Mouse (Mus musculus): Measurements from ENCODE around the gene Trmo. TPM values are rescaled to one million over a fixed set of nuclear protein-coding genes. Genes with fewer than 3 reads are reported as not detected.

Gene Trmo
- polyA plus RNA-seq, 1 experiment from 2014 or later: 10.0 TPM

DNA sequence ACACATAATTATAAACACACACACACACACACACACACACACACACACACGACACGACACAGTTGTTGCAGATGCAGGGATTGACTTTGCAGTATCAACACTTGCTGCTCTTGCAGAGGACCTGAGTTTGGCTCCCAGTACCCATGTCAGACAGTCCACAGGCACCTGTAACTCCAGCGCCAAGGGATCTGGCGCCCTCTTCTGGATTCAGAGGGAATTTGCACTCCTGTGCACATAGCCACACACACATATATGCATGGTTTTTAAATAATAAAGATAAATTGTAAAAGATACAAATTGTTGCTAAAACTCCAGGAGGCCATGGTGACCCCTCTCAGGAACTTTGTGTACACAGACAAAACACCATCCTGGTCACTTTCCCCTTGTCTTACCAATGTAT lies 20.2 kb downstream of the Trmo start:
- Histone ChIP-seq H3K9me3 (no peaks in the 10 kb centered on the region), H3K9ac (no peak overlapping the region), H3K4me2 (no peak overlapping the region), H3K27me3 (replicated peaks) (peaks cover 11% of the 10 kb centered on the region), H3K4me1 (0 out of 2 replicates have a peak, but pooled peaks cover 3% of the 10 kb centered on the region), H3K27ac (no peak overlapping the region), H3K4me3 (replicated peaks) (no peak overlapping the region), H3K36me3 (no peaks in the 10 kb centered on the region)
- no peak for ATAC-seq (ENCODE audit: insufficient read depth, low FRiP score, low read depth)
- 62% methylated on average over 4 of the region's 4 CpGs for WGBS

DNA sequence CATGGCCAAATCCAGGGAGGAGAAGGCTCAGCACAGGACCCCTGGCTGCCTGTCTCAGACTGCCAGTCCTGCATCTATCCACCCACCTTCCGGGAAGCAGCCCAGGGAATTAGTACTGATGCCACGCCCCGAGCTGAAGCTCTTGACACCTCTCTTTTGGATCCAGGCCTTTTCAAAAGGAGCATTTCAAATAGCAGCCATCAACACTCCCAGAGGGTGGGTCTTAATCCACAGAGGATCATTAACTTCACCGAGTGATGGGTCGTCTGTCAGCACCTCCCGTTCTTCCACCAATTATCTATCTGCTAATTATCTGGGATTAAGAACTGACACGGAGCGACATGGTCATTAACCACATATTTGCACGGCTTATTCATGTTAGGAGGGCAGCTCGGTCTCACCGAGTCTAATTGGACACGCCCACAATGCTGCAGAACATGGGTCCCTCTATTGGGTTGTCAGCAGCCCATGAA lies 21.7 kb downstream of the Trmo start:
- H3K9me3 ChIP-seq: no peaks in the 10 kb centered on the region
- peaks cover 11% of the 10 kb centered on the region for H3K27me3 ChIP-seq (replicated peaks)
- ATAC-seq (ENCODE audit: insufficient read depth, low FRiP score, low read depth): no peak
- no peak overlapping the region for H3K4me3 ChIP-seq (replicated peaks)
- H3K9ac ChIP-seq: no peak overlapping the region
- H3K27ac ChIP-seq: no peak overlapping the region
- no peaks in the 10 kb centered on the region for H3K36me3 ChIP-seq
- H3K4me1 ChIP-seq: 0 out of 2 replicates have a peak, but pooled peaks cover 3% of the 10 kb centered on the region
- H3K4me2 ChIP-seq: no peak overlapping the region
- 16% methylated on average over 12 of the region's 12 CpGs for WGBS

DNA sequence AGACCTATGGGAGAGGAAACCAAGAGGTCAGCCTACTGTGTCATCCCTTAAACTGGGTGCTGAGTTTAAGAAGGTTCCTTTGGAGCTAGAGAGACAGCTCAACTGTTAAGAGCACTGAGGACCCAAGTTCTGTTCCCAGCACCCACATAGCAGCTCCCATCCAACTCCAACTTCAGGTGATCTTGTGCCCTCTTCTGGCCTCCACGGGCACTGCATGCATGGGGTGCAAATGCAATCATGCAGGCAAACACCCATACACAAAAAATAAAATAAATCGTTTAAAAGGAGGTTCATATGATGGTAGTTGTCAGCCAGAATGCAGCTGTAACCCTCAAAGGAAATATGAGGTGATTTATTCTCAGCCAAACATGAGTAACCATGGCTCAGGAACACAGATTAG lies 24.9 kb downstream of the Trmo start:
- WGBS: 71% methylated on average over 2 of the region's 2 CpGs
- Histone ChIP-seq H3K4me3 (replicated peaks) (no peak overlapping the region), H3K4me1 (no peaks in the 10 kb centered on the region), H3K27ac (no peak overlapping the region), H3K36me3 (no peaks in the 10 kb centered on the region), H3K9me3 (no peaks in the 10 kb centered on the region), H3K27me3 (replicated peaks) (peaks cover 11% of the 10 kb centered on the region), H3K4me2 (no peak overlapping the region), H3K9ac (no peak overlapping the region)
- ATAC-seq (ENCODE audit: insufficient read depth, low FRiP score, low read depth): no peak

DNA sequence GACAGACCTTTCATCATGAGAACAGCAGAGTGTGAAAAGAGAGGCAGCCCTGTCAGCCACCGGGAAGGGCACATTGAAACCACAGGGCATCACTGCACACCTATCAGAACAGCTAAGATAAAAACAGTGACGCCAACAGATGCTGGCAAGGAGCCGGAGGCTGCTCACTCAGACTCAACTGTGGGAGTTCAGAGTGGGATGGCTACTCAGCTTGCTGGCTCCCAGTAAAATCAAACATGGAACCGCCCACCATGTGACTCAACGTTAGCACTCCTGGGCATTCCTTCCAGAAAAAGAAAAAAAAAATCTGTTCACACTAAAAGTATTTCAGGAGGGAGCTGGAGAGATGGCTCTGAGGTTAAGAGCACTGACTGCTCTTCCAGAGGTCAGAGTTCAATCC lies 28.0 kb downstream of the Trmo start:
- Histone ChIP-seq H3K9me3 (no peaks in the 10 kb centered on the region), H3K4me2 (no peak overlapping the region), H3K27ac (no peak overlapping the region), H3K4me3 (replicated peaks) (no peak overlapping the region), H3K36me3 (no peaks in the 10 kb centered on the region), H3K4me1 (no peaks in the 10 kb centered on the region), H3K27me3 (replicated peaks) (peaks cover 3% of the 10 kb centered on the region; the same call in 1 of the 2 replicates), H3K9ac (no peak overlapping the region)
- ATAC-seq (ENCODE audit: insufficient read depth, low FRiP score, low read depth): no peak
- 62% methylated on average over 5 of the region's 5 CpGs for WGBS

DNA sequence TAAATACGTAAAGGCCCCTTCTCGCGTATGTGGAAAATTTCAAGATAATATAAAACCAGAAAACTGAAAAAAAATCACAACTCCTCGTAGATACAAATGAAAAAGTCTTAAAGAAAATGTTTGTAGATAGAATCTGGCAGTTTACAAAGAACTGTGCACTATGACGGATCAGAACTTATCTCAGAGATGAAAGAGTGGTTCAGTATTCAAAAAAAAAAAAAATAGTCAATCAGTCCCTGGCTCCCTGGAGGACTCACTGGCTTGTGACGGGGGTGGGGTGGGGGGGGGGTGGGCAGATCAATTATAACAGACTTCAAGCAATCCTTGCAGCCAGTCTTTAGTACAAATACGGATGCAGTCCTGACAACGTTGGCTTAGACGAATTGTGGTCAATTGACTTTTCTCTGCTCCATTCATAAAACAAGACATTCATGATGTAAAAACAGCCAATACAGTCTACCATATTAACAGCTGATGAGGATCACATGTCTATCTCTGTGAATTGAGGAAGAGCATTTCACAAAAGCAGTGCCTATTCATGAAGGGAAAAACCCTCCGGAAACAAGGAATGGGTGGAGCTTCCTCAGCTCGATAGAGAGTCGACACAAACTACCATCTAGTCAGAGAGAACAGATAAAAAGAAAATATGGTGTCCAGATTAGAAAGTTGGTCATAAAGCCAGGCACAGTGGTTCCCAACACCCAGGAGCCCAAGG lies 29.5 kb downstream of the Trmo start:
- WGBS: 59% methylated on average over 12 of the region's 12 CpGs
- no peak overlapping the region for H3K27ac ChIP-seq
- no peak for ATAC-seq (ENCODE audit: insufficient read depth, low FRiP score, low read depth)
- no peak overlapping the region for H3K4me3 ChIP-seq (replicated peaks)
- no peaks in the 10 kb centered on the region for H3K36me3 ChIP-seq
- H3K9me3 ChIP-seq: no peaks in the 10 kb centered on the region
- H3K27me3 ChIP-seq (replicated peaks): peaks cover 7% of the 10 kb centered on the region; the same call in 1 of the 2 replicates
- H3K9ac ChIP-seq: no peak overlapping the region
- no peak overlapping the region for H3K4me2 ChIP-seq
- no peaks in the 10 kb centered on the region for H3K4me1 ChIP-seq

DNA sequence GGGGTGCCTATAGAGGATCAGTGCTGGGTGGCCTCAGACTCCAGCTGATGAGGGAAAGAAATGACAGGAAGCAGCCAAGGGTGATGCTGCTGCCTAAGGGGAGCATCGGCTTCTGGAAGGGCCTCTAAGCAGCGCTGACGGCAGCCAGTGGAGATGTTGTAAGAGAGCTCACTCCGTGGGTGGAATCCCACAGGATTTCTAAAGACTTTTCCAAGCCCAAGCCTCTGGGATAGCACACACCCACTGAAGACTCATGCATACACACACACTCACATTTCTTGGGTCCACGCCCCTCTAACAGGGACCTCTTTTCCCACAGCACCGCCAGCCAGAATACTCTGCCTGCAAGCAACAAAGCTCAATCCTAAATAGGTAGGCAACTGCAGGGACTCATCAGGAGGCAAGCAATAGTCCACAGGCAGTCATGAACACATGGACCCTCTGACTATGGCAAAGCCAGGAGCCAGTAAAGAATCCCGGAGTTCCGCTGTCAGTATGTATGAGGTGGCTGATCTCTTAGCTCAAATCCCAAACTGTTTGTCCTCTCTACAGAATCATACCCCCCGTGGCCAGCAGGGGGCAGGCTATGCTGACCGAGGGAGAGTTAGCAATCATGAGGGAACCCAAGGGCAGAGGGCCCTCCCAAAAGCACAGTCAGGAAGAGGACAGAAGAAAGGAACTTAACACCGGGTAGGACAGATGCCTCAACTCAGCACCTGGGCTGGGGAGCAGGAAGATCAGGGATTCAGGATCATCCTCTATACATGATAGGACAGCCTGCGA lies 32.7 kb downstream of the Trmo start:
- Histone ChIP-seq H3K4me1 (no peaks in the 10 kb centered on the region), H3K4me3 (replicated peaks) (no peak overlapping the region), H3K27ac (no peak overlapping the region), H3K27me3 (replicated peaks) (peaks cover 20% of the 10 kb centered on the region), H3K36me3 (no peaks in the 10 kb centered on the region), H3K4me2 (no peak overlapping the region), H3K9ac (no peak overlapping the region), H3K9me3 (no peaks in the 10 kb centered on the region)
- ATAC-seq (ENCODE audit: insufficient read depth, low FRiP score, low read depth): no peak
- 48% methylated on average over 12 of the region's 12 CpGs for WGBS

DNA sequence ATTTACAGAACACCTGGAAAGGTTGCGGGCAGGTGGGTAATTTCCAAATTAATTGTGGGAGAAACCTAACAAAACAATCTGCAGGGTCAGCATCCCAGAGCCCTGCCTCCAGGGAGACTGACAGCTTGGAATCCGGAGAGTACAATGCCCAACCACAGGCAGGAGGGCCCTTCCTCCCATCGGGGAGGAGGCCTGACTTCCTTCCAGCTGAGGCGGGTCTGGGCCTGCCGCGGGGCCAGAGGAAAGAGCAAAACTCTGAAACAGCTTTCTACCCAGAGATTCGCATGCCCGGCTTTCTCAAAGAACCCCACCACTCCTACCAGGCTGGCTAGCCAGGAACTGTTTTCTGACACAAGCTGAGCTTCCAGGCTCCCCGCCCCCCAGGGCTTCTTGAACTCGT lies 36.2 kb downstream of the Trmo start:
- H3K4me2 ChIP-seq: no peak overlapping the region
- no peak overlapping the region for H3K27ac ChIP-seq
- H3K36me3 ChIP-seq: no peaks in the 10 kb centered on the region
- H3K4me3 ChIP-seq (replicated peaks): no peak overlapping the region
- H3K9ac ChIP-seq: no peak overlapping the region
- H3K4me1 ChIP-seq: no peaks in the 10 kb centered on the region
- no peaks in the 10 kb centered on the region for H3K9me3 ChIP-seq
- WGBS: 15% methylated on average over 10 of the region's 10 CpGs
- no peak for ATAC-seq (ENCODE audit: insufficient read depth, low FRiP score, low read depth)
- H3K27me3 ChIP-seq (replicated peaks): peaks cover 49% of the 10 kb centered on the region

DNA sequence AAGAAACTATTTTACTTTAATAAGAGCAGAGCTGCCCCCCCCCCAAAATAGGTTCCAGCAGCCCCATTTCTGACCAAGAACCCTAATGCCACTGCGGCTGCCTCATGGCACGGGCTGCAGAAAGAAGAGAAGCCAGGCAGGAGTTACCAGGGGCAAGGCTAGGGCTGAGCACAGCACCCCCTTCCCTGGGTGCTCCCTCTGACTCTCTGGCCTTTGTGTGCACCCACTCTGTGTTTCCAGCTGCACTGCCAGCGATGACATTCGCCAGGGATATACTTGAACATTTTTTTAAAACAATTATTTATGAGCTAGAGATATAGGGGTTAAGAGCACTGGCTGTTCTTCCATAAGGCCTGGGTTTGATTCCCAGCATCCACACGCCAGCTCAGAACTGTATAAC lies 39.7 kb downstream of the Trmo start:
- no peak overlapping the region for H3K27ac ChIP-seq
- ATAC-seq (ENCODE audit: insufficient read depth, low FRiP score, low read depth): no peak
- peaks cover 70% of the 10 kb centered on the region for H3K27me3 ChIP-seq (replicated peaks)
- H3K4me3 ChIP-seq (replicated peaks): no peak overlapping the region
- H3K9me3 ChIP-seq: no peaks in the 10 kb centered on the region
- H3K4me1 ChIP-seq: 0 out of 2 replicates have a peak, but pooled peaks cover 6% of the 10 kb centered on the region
- WGBS: 58% methylated on average over 5 of the region's 5 CpGs
- no peak overlapping the region for H3K9ac ChIP-seq
- no peak overlapping the region for H3K4me2 ChIP-seq
- H3K36me3 ChIP-seq: no peaks in the 10 kb centered on the region

DNA sequence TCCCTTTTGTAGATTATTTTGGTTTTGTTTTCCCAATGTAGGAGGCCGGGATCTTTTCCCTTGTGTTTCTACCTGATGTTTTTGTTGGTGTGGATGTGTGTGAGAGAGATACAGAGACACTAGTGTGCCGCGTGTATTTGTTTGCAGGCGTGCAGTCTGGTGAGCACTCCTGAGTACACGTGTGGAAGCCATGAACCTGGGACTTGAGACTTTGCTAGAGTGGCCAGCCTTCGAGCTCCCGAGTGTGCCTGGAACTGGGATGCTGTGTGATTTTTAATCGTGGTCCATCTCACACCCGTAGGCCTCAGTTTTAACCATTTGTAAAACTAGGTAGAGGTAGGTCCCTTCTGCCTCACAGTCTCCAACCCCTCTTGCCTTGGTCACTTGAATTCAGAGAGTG lies 40.3 kb downstream of the Trmo start:
- no peaks in the 10 kb centered on the region for H3K36me3 ChIP-seq
- peaks cover 10% of the 10 kb centered on the region; the same call in 1 of the 2 replicates for H3K4me1 ChIP-seq
- H3K27me3 ChIP-seq (replicated peaks): peaks cover 75% of the 10 kb centered on the region
- H3K27ac ChIP-seq: no peak overlapping the region
- H3K4me3 ChIP-seq (replicated peaks): no peak overlapping the region
- 34% methylated on average over 9 of the region's 9 CpGs for WGBS
- H3K9ac ChIP-seq: no peak overlapping the region
- no peak overlapping the region for H3K4me2 ChIP-seq
- no peaks in the 10 kb centered on the region for H3K9me3 ChIP-seq
- ATAC-seq (ENCODE audit: insufficient read depth, low FRiP score, low read depth): no peak

DNA sequence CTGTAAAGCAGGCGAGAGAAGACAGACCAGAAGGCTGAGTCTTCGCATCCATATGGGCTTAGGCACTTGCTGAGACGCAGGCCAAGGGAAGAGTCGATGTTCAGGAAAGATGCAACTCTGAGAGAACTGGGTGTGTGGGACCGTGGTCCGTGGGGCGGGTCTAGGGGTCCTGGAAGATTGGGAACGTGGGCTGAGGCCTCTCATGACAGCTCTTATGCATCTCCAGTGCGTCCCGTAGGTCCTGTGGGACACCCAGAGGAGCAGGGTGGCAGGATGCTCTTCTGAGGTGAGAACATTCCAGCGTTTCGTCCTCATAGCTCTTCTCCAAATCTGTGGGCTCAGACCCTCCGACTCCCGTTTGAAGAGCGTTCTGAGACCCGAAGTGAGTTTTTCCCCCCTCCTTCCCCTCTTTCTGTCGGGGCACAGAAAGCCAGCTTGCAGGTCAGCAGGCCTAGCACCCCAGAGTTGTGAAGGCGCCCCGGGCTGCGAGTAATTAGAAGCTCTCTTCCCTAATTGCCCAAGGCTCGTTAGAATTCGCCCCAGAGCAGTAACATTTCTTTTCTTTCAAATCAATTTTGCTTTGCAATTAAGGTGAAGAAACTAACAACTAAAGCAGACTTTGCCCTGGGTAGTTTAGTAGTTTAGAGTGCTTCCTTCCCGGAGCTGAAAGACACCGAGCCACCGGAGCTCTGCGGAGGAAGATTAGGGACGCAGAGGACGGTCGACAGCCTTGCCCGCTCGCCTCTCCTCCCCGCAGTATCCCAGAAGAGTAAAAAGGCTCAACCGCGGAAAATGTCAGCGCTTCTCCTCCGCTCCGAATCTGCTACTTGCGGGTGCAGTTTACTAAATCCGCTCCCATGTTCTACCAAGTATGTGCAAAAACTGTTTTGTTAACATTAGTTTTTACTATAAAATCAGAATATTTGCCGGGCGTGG lies 41.4 kb downstream of the Trmo start:
- 5% methylated on average over 41 of the region's 41 CpGs for WGBS
- Histone ChIP-seq H3K4me1 (peaks cover 18% of the 10 kb centered on the region; the same call in 1 of the 2 replicates), H3K27me3 (replicated peaks) (peaks cover 81% of the 10 kb centered on the region)

DNA sequence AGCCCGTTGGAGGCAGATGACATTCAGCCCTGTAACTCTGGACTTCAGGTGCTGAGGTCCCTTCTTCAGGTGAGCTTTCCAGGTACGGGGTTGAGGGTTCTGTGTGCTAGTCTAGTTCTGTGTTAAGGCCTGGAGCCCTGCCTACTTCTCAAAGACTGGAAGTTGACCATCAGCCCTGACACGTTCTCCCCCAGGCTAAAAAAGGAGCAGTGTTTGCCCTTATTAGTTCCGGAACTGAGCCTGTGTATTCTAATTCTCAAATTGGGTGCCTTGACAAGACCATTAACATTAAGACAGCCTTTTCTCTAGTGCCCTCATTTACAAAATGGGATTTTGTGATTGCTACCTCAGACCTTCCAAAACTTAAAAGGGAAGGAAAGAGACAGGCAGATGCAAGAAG lies 42.1 kb downstream of the Trmo start:
- Histone ChIP-seq H3K4me1 (peaks cover 18% of the 10 kb centered on the region; the same call in 1 of the 2 replicates), H3K36me3 (no peaks in the 10 kb centered on the region), H3K4me3 (replicated peaks) (no peak overlapping the region), H3K27me3 (replicated peaks) (peaks cover 86% of the 10 kb centered on the region), H3K9me3 (no peaks in the 10 kb centered on the region), H3K9ac (no peak overlapping the region), H3K27ac (no peak overlapping the region), H3K4me2 (no peak overlapping the region)
- 8% methylated on average over 4 of the region's 4 CpGs for WGBS
- ATAC-seq (ENCODE audit: insufficient read depth, low FRiP score, low read depth): no peak

More for the DNA sequence above, 41.4 kb downstream of the Trmo start:
- no peak overlapping the region for H3K9ac ChIP-seq
- H3K36me3 ChIP-seq: no peaks in the 10 kb centered on the region
- no peak overlapping the region for H3K4me2 ChIP-seq
- no peak overlapping the region for H3K27ac ChIP-seq
- H3K4me3 ChIP-seq (replicated peaks): no peak overlapping the region
- no peaks in the 10 kb centered on the region for H3K9me3 ChIP-seq
- ATAC-seq (ENCODE audit: insufficient read depth, low FRiP score, low read depth): no peak

All from stomach, embryonic 15.5 days (tissue).